Mouse (Mus musculus): Measurements from ENCODE around the gene Aldh1a2. TPM values are rescaled to one million over a fixed set of nuclear protein-coding genes. Genes with fewer than 3 reads are reported as not detected.

The Aldh1a2 gene
- polyA plus RNA-seq, 1 experiment from 2014 or later, result 24.3 TPM

GRCm38 (mm10) chr9:71303594-71303993 is 88.0 kb downstream of the Aldh1a2 start:
- Histone ChIP-seq H3K36me3 (no peaks in the 10 kb centered on the region), H3K9me3 (replicated peaks) (no peaks in the 10 kb centered on the region), H3K4me1 (replicated peaks) (no peaks in the 10 kb centered on the region), H3K9ac (no peak overlapping the region), H3K27me3 (no peaks in the 10 kb centered on the region), H3K4me3 (no peak overlapping the region), H3K27ac (no peak overlapping the region), H3K4me2 (no peak overlapping the region)
- 55% methylated on average over 2 of the region's 2 CpGs for WGBS
- no peak for ATAC-seq (replicated peaks; ENCODE audit: insufficient number of reproducible peaks, insufficient read depth, low FRiP score, low read depth)

GRCm38 (mm10) chr9:71307106-71307789 is 91.7 kb downstream of the Aldh1a2 start:
- 77% methylated on average over 9 of the region's 9 CpGs for WGBS
- Histone ChIP-seq H3K4me1 (replicated peaks) (no peaks in the 10 kb centered on the region), H3K27ac (no peak overlapping the region)

GRCm38 (mm10) chr9:71315960-71316359 is 100.4 kb downstream of the Aldh1a2 start:
- H3K4me3 ChIP-seq, result no peak overlapping the region
- H3K4me2 ChIP-seq, result no peak overlapping the region
- no peaks in the 10 kb centered on the region for H3K36me3 ChIP-seq
- ATAC-seq (replicated peaks; ENCODE audit: insufficient number of reproducible peaks, insufficient read depth, low FRiP score, low read depth), result no peak
- H3K9me3 ChIP-seq (replicated peaks), result no peaks in the 10 kb centered on the region
- 89% methylated on average over 3 of the region's 3 CpGs for WGBS
- no peak overlapping the region for H3K27ac ChIP-seq
- H3K9ac ChIP-seq, result no peak overlapping the region
- H3K27me3 ChIP-seq, result 0 out of 2 replicates have a peak, but pooled peaks cover 6% of the 10 kb centered on the region
- peaks cover 11% of the 10 kb centered on the region for H3K4me1 ChIP-seq (replicated peaks)

More at GRCm38 (mm10) chr9:71307106-71307789, 91.7 kb downstream of the Aldh1a2 start:
- Histone ChIP-seq H3K27me3 (0 out of 2 replicates have a peak, but pooled peaks cover 4% of the 10 kb centered on the region), H3K9ac (no peak overlapping the region), H3K4me3 (no peak overlapping the region), H3K4me2 (no peak overlapping the region), H3K36me3 (no peaks in the 10 kb centered on the region), H3K9me3 (replicated peaks) (no peaks in the 10 kb centered on the region)
- no peak for ATAC-seq (replicated peaks; ENCODE audit: insufficient number of reproducible peaks, insufficient read depth, low FRiP score, low read depth)

GRCm38 (mm10) chr9:71317096-71317920 is 101.7 kb downstream of the Aldh1a2 start:
- Histone ChIP-seq H3K36me3 (no peaks in the 10 kb centered on the region), H3K4me2 (no peak overlapping the region), H3K4me1 (replicated peaks) (peaks cover 20% of the 10 kb centered on the region), H3K4me3 (no peak overlapping the region), H3K9me3 (replicated peaks) (no peaks in the 10 kb centered on the region), H3K27ac (peak overlapping the region; percentile 14; the same call in 1 of the 2 replicates), H3K9ac (no peak overlapping the region), H3K27me3 (0 out of 2 replicates have a peak, but pooled peaks cover 2% of the 10 kb centered on the region)
- WGBS, result 51% methylated on average over 11 of the region's 11 CpGs
- ATAC-seq (replicated peaks; ENCODE audit: insufficient number of reproducible peaks, insufficient read depth, low FRiP score, low read depth), result peak; percentile 50; the same call in 1 of the 2 replicates

- 77% methylated on average over 3 of the region's 3 CpGs for WGBS
- no peak for ATAC-seq (replicated peaks; ENCODE audit: insufficient number of reproducible peaks, insufficient read depth, low FRiP score, low read depth)
Observed at GRCm38 (mm10) chr9:71317921-71318241, 102.3 kb downstream of the Aldh1a2 start.

GRCm38 (mm10) chr9:71319776-71320175 is 104.2 kb downstream of the Aldh1a2 start:
- 74% methylated on average over 5 of the region's 5 CpGs for WGBS
- Histone ChIP-seq H3K27ac (no peak overlapping the region), H3K4me3 (no peak overlapping the region), H3K27me3 (no peaks in the 10 kb centered on the region), H3K36me3 (no peaks in the 10 kb centered on the region), H3K9me3 (replicated peaks) (no peaks in the 10 kb centered on the region), H3K9ac (no peak overlapping the region), H3K4me2 (no peak overlapping the region), H3K4me1 (replicated peaks) (peaks cover 20% of the 10 kb centered on the region)
- no peak for ATAC-seq (replicated peaks; ENCODE audit: insufficient number of reproducible peaks, insufficient read depth, low FRiP score, low read depth)

More at GRCm38 (mm10) chr9:71317921-71318241, 102.3 kb downstream of the Aldh1a2 start:
- no peak overlapping the region for H3K27ac ChIP-seq
- no peak overlapping the region for H3K9ac ChIP-seq
- no peak overlapping the region for H3K4me2 ChIP-seq
- no peaks in the 10 kb centered on the region for H3K27me3 ChIP-seq
- no peaks in the 10 kb centered on the region for H3K36me3 ChIP-seq
- H3K4me1 ChIP-seq (replicated peaks), result peaks cover 20% of the 10 kb centered on the region
- no peaks in the 10 kb centered on the region for H3K9me3 ChIP-seq (replicated peaks)
- no peak overlapping the region for H3K4me3 ChIP-seq

- WGBS, result 59% methylated on average over 11 of the region's 11 CpGs
- no peak overlapping the region for H3K27ac ChIP-seq
Observed at GRCm38 (mm10) chr9:71320246-71321155, 104.9 kb downstream of the Aldh1a2 start.

GRCm38 (mm10) chr9:71321436-71321835 is 105.8 kb downstream of the Aldh1a2 start:
- H3K9ac ChIP-seq, result no peak overlapping the region
- H3K4me2 ChIP-seq, result no peak overlapping the region
- H3K36me3 ChIP-seq, result no peaks in the 10 kb centered on the region
- 0 out of 2 replicates have a peak, but pooled peaks have one; percentile 20 for ATAC-seq (replicated peaks; ENCODE audit: insufficient number of reproducible peaks, insufficient read depth, low FRiP score, low read depth)
- no peak overlapping the region for H3K27ac ChIP-seq
- WGBS, result 29% methylated on average over 7 of the region's 7 CpGs
- H3K4me1 ChIP-seq (replicated peaks), result peaks cover 24% of the 10 kb centered on the region
- H3K9me3 ChIP-seq (replicated peaks), result no peaks in the 10 kb centered on the region
- no peaks in the 10 kb centered on the region for H3K27me3 ChIP-seq
- H3K4me3 ChIP-seq, result no peak overlapping the region

More at GRCm38 (mm10) chr9:71320246-71321155, 104.9 kb downstream of the Aldh1a2 start:
- no peak overlapping the region for H3K4me3 ChIP-seq
- peaks cover 20% of the 10 kb centered on the region for H3K4me1 ChIP-seq (replicated peaks)
- no peak overlapping the region for H3K4me2 ChIP-seq
- no peak overlapping the region for H3K9ac ChIP-seq
- ATAC-seq (replicated peaks; ENCODE audit: insufficient number of reproducible peaks, insufficient read depth, low FRiP score, low read depth), result no peak
- H3K36me3 ChIP-seq, result no peaks in the 10 kb centered on the region
- no peaks in the 10 kb centered on the region for H3K9me3 ChIP-seq (replicated peaks)
- no peaks in the 10 kb centered on the region for H3K27me3 ChIP-seq

GRCm38 (mm10) chr9:71321871-71322270 is 106.3 kb downstream of the Aldh1a2 start:
- H3K27me3 ChIP-seq, result no peaks in the 10 kb centered on the region
- H3K4me3 ChIP-seq, result no peak overlapping the region
- peaks cover 20% of the 10 kb centered on the region for H3K4me1 ChIP-seq (replicated peaks)
- 53% methylated on average over 6 of the region's 6 CpGs for WGBS
- H3K27ac ChIP-seq, result no peak overlapping the region
- no peak overlapping the region for H3K4me2 ChIP-seq
- 0 out of 2 replicates have a peak, but pooled peaks have one; percentile 40 for ATAC-seq (replicated peaks; ENCODE audit: insufficient number of reproducible peaks, insufficient read depth, low FRiP score, low read depth)
- H3K36me3 ChIP-seq, result no peaks in the 10 kb centered on the region
- no peak overlapping the region for H3K9ac ChIP-seq
- no peaks in the 10 kb centered on the region for H3K9me3 ChIP-seq (replicated peaks)

- no peak overlapping the region for H3K4me3 ChIP-seq
- H3K9me3 ChIP-seq (replicated peaks), result no peaks in the 10 kb centered on the region
- WGBS, result 49% methylated on average over 1 of the region's 1 CpGs
- ATAC-seq (replicated peaks; ENCODE audit: insufficient number of reproducible peaks, insufficient read depth, low FRiP score, low read depth), result no peak
- H3K4me1 ChIP-seq (replicated peaks), result peaks cover 13% of the 10 kb centered on the region
- H3K4me2 ChIP-seq, result no peak overlapping the region
- no peaks in the 10 kb centered on the region for H3K27me3 ChIP-seq
- H3K9ac ChIP-seq, result no peak overlapping the region
- no peaks in the 10 kb centered on the region for H3K36me3 ChIP-seq
- no peak overlapping the region for H3K27ac ChIP-seq
Observed at GRCm38 (mm10) chr9:71323303-71323952, 107.8 kb downstream of the Aldh1a2 start.
